Mouse (Mus musculus) G1E (cell line): Measurements from ENCODE around the gene Pank4. TPM values are rescaled to one million over a fixed set of nuclear protein-coding genes. Genes with fewer than 3 reads are reported as not detected.

Source experiments
- ATAC-seq: 2 replicates; pipeline ENCODE4 v1.8.0; 2016; ENCODE audit warnings: mild to moderate bottlenecking; ENCODE audit not compliant: insufficient number of reproducible peaks, poor library complexity, low FRiP score, severe bottlenecking; ENCODE audit errors: extremely low read depth
- DNase-seq: peaks from one replicate; pipeline ENCODE4 v3.0.0; 2012; ENCODE audit warnings: low spot score
- H3K27me3 ChIP-seq: 2 replicates; pipeline ENCODE4 v1.6.1; 2012; ENCODE audit warnings: mild to moderate bottlenecking, low read length, inconsistent platforms; ENCODE audit not compliant: insufficient read depth
- H3K36me3 ChIP-seq: replicated peaks from 2 replicates; pipeline ENCODE3; 2012; ENCODE audit warnings: mild to moderate bottlenecking, inconsistent platforms
- H3K4me1 ChIP-seq: 2 replicates; pipeline ENCODE4 v1.6.1; 2012; ENCODE audit warnings: low read depth, low read length, inconsistent platforms, mixed read lengths; ENCODE audit not compliant: insufficient read depth
- H3K4me3 ChIP-seq: 2 replicates; pipeline ENCODE4 v1.5.1; 2012; ENCODE audit warnings: low read depth, mild to moderate bottlenecking, inconsistent platforms, low read length, moderate library complexity, mixed read lengths
- H3K9me3 ChIP-seq: replicated peaks from 2 replicates; pipeline ENCODE4 v1.6.1; 2012; ENCODE audit warnings: inconsistent platforms
- CTCF ChIP-seq: IDR thresholded peaks from 2 replicates; pipeline ENCODE4 v1.5.1; 2012; ENCODE audit warnings: low read depth, low read length, inconsistent platforms, mixed read lengths
- GATA1 ChIP-seq: IDR thresholded peaks from 2 replicates; pipeline ENCODE4 v1.6.1; 2012; ENCODE audit warnings: borderline replicate concordance, low read length, inconsistent platforms, mixed read lengths
- GATA2 ChIP-seq: IDR thresholded peaks from 2 replicates; pipeline ENCODE4 v1.6.1; 2012; ENCODE audit warnings: low read depth, low read length, inconsistent platforms, borderline replicate concordance
- POLR2AphosphoS5 ChIP-seq: IDR thresholded peaks from 2 replicates; pipeline ENCODE4 v1.6.1; 2012; ENCODE audit warnings: low read depth, low read length, inconsistent platforms; ENCODE audit not compliant: insufficient replicate concordance
- TAL1 ChIP-seq: conservative IDR thresholded peaks from 2 replicates; pipeline ENCODE4 v1.6.1; 2012; ENCODE audit warnings: low read depth, low read length, inconsistent platforms, mixed read lengths
- polyA plus RNA-seq: library from polyadenylated mRNA; stranded (reverse); fragments of >175 nt; gene quantifications from 2 replicates; pipeline ENCODE4 v1.2.3, GENCODE M21; 2012
- total RNA-seq, 2 experiments: library from RNA; stranded (forward) in 1 of 2; stranded (reverse) in 1 of 2; fragments of 200-1000 nt in 1 of 2; fragments of >200 nt in 1 of 2; fragmentation: Nextera tagmentation in 1 of 2; gene quantifications; 2 replicates each; pipeline ENCODE4 v1.2.3; 2014 to 2017

Gene Pank4
- total and polyA plus RNA-seq, 3 experiments: 34.2 to 41.6 (median 39.3) TPM

DNA sequence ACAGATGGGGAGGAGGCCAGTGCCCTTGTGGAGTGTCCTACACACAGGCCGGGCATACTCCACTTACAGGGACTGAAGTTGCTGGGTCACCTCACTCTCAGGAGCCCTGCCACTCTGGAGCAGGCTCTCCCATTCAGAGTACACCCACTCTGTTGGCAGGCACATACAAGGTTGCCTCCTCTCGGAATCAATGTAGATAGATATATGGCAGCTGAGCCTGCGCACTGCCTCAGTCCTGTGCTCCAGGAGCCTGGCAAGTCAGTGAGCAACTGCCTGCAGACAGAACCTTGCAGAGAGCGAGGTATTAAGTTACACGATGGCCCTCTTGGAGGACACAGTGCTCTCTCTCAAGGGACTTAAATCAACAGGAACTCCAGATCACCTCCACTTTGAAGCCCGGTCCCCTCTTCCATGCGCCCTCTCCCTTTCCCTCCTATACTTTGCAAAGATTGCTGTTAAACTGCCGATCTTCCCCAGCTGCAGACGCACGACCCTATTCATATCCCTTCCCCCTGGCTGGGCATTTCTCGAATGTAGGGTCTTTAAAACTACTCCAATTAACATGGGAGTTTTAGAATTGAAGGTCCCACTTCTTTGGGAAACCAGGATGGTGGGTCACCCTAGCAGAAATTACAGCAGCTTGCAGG, 610 bp upstream of the Pank4 start:
- DNase-seq (no peak), ATAC-seq (no peak)
- Histone ChIP-seq H3K4me3 (peak overlapping the region; percentile 94), H3K27me3 (peaks cover 29% of the 10 kb centered on the region), H3K9me3 (peaks cover 23% of the 10 kb centered on the region), H3K36me3 (peaks cover 31% of the 10 kb centered on the region), H3K4me1 (peaks cover 58% of the 10 kb centered on the region)
- no peak for TF ChIP-seq GATA1
- TF ChIP-seq GATA2: no peak

DNA sequence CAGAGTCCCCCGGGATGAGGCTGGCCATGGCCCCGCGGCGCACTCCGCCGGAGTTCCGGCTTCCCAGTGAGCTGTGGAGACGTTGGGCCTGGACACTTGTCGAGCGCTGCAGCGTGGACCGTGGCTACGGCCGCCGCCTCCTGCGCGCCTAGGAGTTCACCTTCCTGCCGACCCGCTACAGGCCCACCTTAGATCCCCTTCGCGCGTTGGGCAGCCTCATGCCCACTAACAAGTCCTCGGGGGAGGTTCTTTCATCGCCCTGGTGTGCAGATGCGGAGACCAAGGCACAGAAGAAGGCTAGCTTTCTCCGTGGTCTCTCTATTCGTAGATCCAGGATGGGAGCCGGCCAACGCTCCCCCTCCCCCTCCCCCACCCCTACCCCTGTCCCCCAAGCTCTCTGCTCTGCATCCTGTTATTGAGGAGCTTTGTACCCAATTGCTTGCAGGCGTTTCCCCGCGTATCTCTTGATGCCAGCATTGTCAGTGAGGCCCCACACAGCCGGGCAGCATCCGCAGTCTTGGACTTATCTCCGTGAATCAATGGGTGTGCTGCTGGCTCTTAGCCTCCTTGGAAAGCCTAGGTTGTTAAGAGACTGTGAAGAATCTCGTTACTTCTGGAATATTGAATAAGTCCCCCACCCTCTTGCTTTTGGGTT, 785 bp downstream of the Pank4 start:
- ATAC-seq: peak; percentile 71
- Histone ChIP-seq H3K36me3 (peaks cover 44% of the 10 kb centered on the region), H3K27me3 (peaks cover 18% of the 10 kb centered on the region; the same call in 1 of the 2 replicates), H3K4me1 (peaks cover 53% of the 10 kb centered on the region), H3K9me3 (peaks cover 23% of the 10 kb centered on the region), H3K4me3 (peak overlapping the region; percentile 94)
- TF ChIP-seq CTCF (no peak), TAL1 (0 out of 2 replicates have a peak, but pooled peaks have one; percentile 28)
- peak; percentile 82 for DNase-seq

DNA sequence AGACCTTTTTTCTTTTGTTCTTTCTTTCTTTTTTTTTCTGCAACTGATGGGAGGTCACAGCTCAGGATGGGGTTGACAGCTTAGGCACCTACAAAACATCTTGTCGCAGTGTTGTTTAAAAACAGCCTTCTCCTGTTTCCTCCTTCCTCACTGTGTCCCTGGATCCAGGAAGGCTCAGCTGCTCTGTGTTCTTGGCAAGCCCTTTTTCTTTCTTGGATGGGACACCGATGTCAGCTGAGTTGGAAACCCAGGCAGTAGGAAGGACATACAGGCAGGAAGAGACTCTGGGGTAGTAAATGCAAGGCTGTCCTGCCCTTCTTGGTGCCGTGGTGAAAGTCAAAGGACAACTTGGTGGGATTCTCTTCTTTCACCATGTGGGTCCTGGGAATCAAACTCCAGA, 1.9 kb downstream of the Pank4 start:
- Histone ChIP-seq H3K36me3 (peaks cover 56% of the 10 kb centered on the region), H3K9me3 (peaks cover 12% of the 10 kb centered on the region), H3K4me3 (peak overlapping the region; percentile 94; the same call in 1 of the 2 replicates), H3K27me3 (peaks cover 9% of the 10 kb centered on the region; the same call in 1 of the 2 replicates), H3K4me1 (peaks cover 60% of the 10 kb centered on the region)
- DNase-seq (no peak), ATAC-seq (no peak)
- no peak for TF ChIP-seq GATA1

DNA sequence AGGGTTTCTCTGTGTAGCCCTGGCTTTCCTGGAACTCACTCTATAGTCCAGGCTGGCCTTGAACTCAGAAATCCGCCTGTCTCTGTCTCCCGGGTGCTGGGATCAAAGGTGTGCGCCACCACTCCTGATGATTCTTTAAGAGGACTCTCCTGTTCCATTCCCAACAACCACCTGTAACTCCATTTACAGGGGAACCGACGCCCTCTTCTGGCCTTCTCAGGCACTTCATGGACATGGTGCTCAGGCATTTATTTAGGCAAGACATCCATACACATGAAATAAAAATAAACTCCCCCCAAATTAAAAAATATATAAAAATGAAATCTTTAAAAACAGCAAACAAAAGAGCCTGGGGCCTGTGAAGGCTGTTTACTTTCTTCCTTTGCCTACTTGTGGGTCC, 3.2 kb downstream of the Pank4 start:
- Histone ChIP-seq H3K36me3 (peaks cover 69% of the 10 kb centered on the region), H3K4me1 (peaks cover 62% of the 10 kb centered on the region), H3K27me3 (no peaks in the 10 kb centered on the region), H3K9me3 (no peaks in the 10 kb centered on the region), H3K4me3 (peak overlapping the region; percentile 46; the same call in 1 of the 2 replicates)
- no peak for DNase-seq
- no peak for ATAC-seq
- TF ChIP-seq CTCF (0 out of 2 replicates have a peak, but pooled peaks have one; percentile 5), GATA1 (no peak)

DNA sequence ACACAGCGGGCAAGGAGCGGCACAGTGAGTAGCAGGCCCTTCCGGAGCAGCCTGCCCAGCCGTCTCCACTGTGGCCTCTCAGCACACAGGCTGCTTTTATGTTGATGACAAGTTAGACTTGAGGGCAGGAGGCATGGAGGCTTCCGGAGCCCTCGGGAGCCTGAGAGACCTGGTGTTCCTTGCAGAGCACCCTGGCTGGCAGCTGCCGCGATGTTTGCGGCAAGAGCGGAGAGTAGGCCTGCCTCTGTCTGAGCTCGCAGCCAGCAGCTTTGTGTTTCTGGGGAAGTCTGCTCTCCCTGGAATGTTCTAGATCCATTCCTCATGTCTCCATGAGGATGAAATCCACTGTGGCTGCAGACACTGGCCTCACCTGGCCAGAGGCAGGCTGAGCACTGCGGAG, 8.6 kb downstream of the Pank4 start:
- no peaks in the 10 kb centered on the region; the same call in 1 of the 2 replicates for H3K27me3 ChIP-seq
- DNase-seq (no peak), ATAC-seq (no peak)
- H3K9me3 ChIP-seq: no peaks in the 10 kb centered on the region
- no peak overlapping the region for H3K4me3 ChIP-seq
- TF ChIP-seq GATA1 (no peak), CTCF (no peak), GATA2 (no peak), POLR2AphosphoS5 (no peak)
- peaks cover 99% of the 10 kb centered on the region for H3K36me3 ChIP-seq
- H3K4me1 ChIP-seq: peaks cover 52% of the 10 kb centered on the region

DNA sequence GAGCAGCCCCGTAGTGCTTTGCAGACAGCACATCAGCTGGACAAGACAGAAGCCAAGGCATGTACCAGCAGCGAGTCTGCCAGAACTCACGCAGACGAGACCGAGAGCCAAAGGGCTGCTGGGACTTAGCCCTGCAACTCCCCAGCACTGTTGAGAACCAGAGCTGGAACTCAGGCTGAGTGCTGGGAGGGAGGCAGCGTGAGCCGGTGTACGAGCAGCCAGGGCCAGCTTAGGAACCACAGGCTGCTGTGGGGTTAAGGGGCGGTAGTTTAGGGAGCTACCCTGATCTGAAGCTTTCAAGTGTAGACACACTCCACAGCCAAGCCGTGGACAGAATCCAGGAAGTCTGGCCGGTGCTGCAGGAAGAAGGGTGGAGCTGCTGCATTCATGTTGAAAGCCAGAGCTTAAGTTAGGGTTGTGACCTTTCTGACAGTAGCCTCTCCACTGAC, 10.3 kb downstream of the Pank4 start:
- no peaks in the 10 kb centered on the region for H3K9me3 ChIP-seq
- ATAC-seq (no peak), DNase-seq (no peak)
- H3K4me1 ChIP-seq: peaks cover 55% of the 10 kb centered on the region
- H3K36me3 ChIP-seq: peaks cover 100% of the 10 kb centered on the region
- H3K4me3 ChIP-seq: no peak overlapping the region
- no peaks in the 10 kb centered on the region; the same call in 1 of the 2 replicates for H3K27me3 ChIP-seq
- no peak for TF ChIP-seq POLR2AphosphoS5
- TF ChIP-seq GATA2: no peak
- no peak for TF ChIP-seq TAL1
- no peak for TF ChIP-seq GATA1
- no peak for TF ChIP-seq CTCF

DNA sequence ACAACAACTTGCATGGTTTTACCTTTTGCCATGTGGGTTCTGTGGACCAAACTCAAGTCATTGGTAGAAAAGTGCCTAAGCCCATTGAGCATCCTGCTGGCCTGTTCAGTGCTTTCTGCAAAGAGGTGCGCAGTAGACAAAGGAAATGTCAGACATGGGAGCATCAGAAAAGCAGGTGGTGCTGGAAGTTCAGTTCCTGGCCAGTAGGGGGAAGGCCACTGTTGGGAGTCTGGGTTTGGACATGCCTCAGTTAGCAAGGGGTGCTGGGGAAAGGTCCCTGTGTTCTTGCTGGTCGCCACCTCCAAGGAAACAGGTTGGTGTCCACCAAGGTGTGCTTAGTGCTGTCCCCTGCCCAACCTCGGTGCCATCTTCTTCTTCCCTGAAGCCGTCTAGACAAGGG, 16.2 kb downstream of the Pank4 start:
- DNase-seq: peak; percentile 34
- ATAC-seq: no peak
- H3K36me3 ChIP-seq: peaks cover 89% of the 10 kb centered on the region

More for the DNA sequence above, 16.2 kb downstream of the Pank4 start:
- H3K9me3 ChIP-seq: no peaks in the 10 kb centered on the region
- H3K4me3 ChIP-seq: no peak overlapping the region
- H3K27me3 ChIP-seq: no peaks in the 10 kb centered on the region; the same call in 1 of the 2 replicates
- H3K4me1 ChIP-seq: peaks cover 68% of the 10 kb centered on the region
- no peak for TF ChIP-seq GATA1
- TF ChIP-seq CTCF: peak; percentile 63
